Mouse (Mus musculus): ENCODE measurements around the gene Ctdspl.

Gene Ctdspl

GRCm38 (mm10) chr9:118949654-118950053, 23.4 kb downstream of the Ctdspl start:
- DNase-seq (ENCODE audit: low read depth, low spot score) = no peak

GRCm38 (mm10) chr9:118950061-118950460, 23.8 kb downstream of the Ctdspl start:
- no peak for DNase-seq (ENCODE audit: low read depth, low spot score)

GRCm38 (mm10) chr9:118950751-118951150, 24.5 kb downstream of the Ctdspl start:
- no peak for DNase-seq (ENCODE audit: low read depth, low spot score)

- no peak for DNase-seq (ENCODE audit: low read depth, low spot score)
Observed at GRCm38 (mm10) chr9:118951381-118951780, 25.1 kb downstream of the Ctdspl start.

- no peak for DNase-seq (ENCODE audit: low read depth, low spot score)
Observed at GRCm38 (mm10) chr9:118952180-118952579, 25.9 kb downstream of the Ctdspl start.

- DNase-seq (ENCODE audit: low read depth, low spot score) = no peak
Observed at GRCm38 (mm10) chr9:118953465-118954194, 27.4 kb downstream of the Ctdspl start.

- DNase-seq (ENCODE audit: low read depth, low spot score) = no peak
Observed at GRCm38 (mm10) chr9:118958802-118959201, 32.5 kb downstream of the Ctdspl start.

GRCm38 (mm10) chr9:118960415-118961091, 34.3 kb downstream of the Ctdspl start:
- no peak for DNase-seq (ENCODE audit: low read depth, low spot score)

GRCm38 (mm10) chr9:118963149-118963548, 36.9 kb downstream of the Ctdspl start:
- no peak for DNase-seq (ENCODE audit: low read depth, low spot score)

- no peak for DNase-seq (ENCODE audit: low read depth, low spot score)
Observed at GRCm38 (mm10) chr9:118964263-118965034, 38.2 kb downstream of the Ctdspl start.

- DNase-seq (ENCODE audit: low read depth, low spot score) = peak; percentile 3
Observed at GRCm38 (mm10) chr9:118969810-118970209, 43.6 kb downstream of the Ctdspl start.

- DNase-seq (ENCODE audit: low read depth, low spot score) = no peak
Observed at GRCm38 (mm10) chr9:118973028-118973427, 46.8 kb downstream of the Ctdspl start.

GRCm38 (mm10) chr9:118973566-118973965, 47.3 kb downstream of the Ctdspl start:
- no peak for DNase-seq (ENCODE audit: low read depth, low spot score)

- no peak for DNase-seq (ENCODE audit: low read depth, low spot score)
Observed at GRCm38 (mm10) chr9:118974148-118974547, 47.9 kb downstream of the Ctdspl start.

- no peak for DNase-seq (ENCODE audit: low read depth, low spot score)
Observed at GRCm38 (mm10) chr9:118975211-118975671, 49.0 kb downstream of the Ctdspl start.

- no peak for DNase-seq (ENCODE audit: low read depth, low spot score)
Observed at GRCm38 (mm10) chr9:118975758-118976157, 49.5 kb downstream of the Ctdspl start.

GRCm38 (mm10) chr9:118976561-118976960, 50.3 kb downstream of the Ctdspl start:
- no peak for DNase-seq (ENCODE audit: low read depth, low spot score)

- no peak for DNase-seq (ENCODE audit: low read depth, low spot score)
Observed at GRCm38 (mm10) chr9:118977425-118977824, 51.2 kb downstream of the Ctdspl start.

GRCm38 (mm10) chr9:118980411-118980823, 54.2 kb downstream of the Ctdspl start:
- DNase-seq (ENCODE audit: low read depth, low spot score) = no peak

- DNase-seq (ENCODE audit: low read depth, low spot score) = no peak
Observed at GRCm38 (mm10) chr9:118984650-118985432, 58.6 kb downstream of the Ctdspl start.

- DNase-seq (ENCODE audit: low read depth, low spot score) = no peak
Observed at GRCm38 (mm10) chr9:118986286-118986685, 60.0 kb downstream of the Ctdspl start.
